In genomic region chr15:96170986-96171769, GRCm38 (mm10) we compare ENCODE assay signal across 7 mouse cellular contexts.
A peak's percentile ranks its signal among the peaks of the same experiment; 100 is the strongest.
DNase-seq lines count a peak whose midpoint lies in the region; ATAC-seq and TF ChIP-seq lines count a peak whose summit lies in the region.

No protein-coding gene starts in this region.

- in situ Hi-C loops in CH12.LX (cut with MboI; ENCODE audit: low pct_ligation_motif_present, low pct_unique_long_range_greater_than_20kb, low sequenced_read_pairs) = no loop called here

- no peak for TF ChIP-seq POLR2A in CH12.LX (IDR thresholded peaks at IDR 0.05; ENCODE audit: low read depth, low read length)

- no peak overlapping the region for H3K27ac ChIP-seq in CH12.LX (ENCODE audit: insufficient read depth, low read depth)
- 0 out of 2 replicates have a peak overlapping the region, but pooled peaks have one; percentile 17 for H3K27ac ChIP-seq in embryonic facial prominence, embryonic 15.5 days (replicated peaks)
- peak overlapping the region; percentile 42; the same call in 1 of the 2 replicates for H3K27ac ChIP-seq in kidney, embryonic 15.5 days
- no peak overlapping the region for H3K27ac ChIP-seq in lung, embryonic 16.5 days (ENCODE audit: low read length)
- H3K27ac ChIP-seq in stomach, embryonic 14.5 days (ENCODE audit: low read length) = no peak overlapping the region

- DNase-seq in CH12.LX (ENCODE audit: extremely low read depth) (no peak), ES-CJ7 (ENCODE audit: low read depth, low spot score) (peak; percentile 80)
- DNase-seq in gastrocnemius, postnatal 36 days = no peak

- no peaks in the 10 kb centered on the region for H3K9me3 ChIP-seq in CH12.LX (replicated peaks; ENCODE audit: low read length)
- no peaks in the 10 kb centered on the region for H3K9me3 ChIP-seq in embryonic facial prominence, embryonic 15.5 days (replicated peaks)
- H3K9me3 ChIP-seq in kidney, embryonic 15.5 days (replicated peaks) = no peaks in the 10 kb centered on the region
- H3K9me3 ChIP-seq in lung, embryonic 16.5 days (ENCODE audit: control insufficient read depth, low read length) = no peaks in the 10 kb centered on the region
- no peaks in the 10 kb centered on the region for H3K9me3 ChIP-seq in stomach, embryonic 14.5 days (ENCODE audit: control insufficient read depth, low read depth, low read length)

- intact Hi-C loops in gastrocnemius, postnatal 36 days (cut with DNase I) = no loop called here

- H3K27me3 ChIP-seq in CH12.LX (replicated peaks) = no peaks in the 10 kb centered on the region
- no peaks in the 10 kb centered on the region for H3K27me3 ChIP-seq in embryonic facial prominence, embryonic 15.5 days
- H3K27me3 ChIP-seq in kidney, embryonic 15.5 days = peaks cover 13% of the 10 kb centered on the region
- H3K27me3 ChIP-seq in lung, embryonic 16.5 days (ENCODE audit: control insufficient read depth, insufficient read depth, low read depth, low read length) = peaks cover 5% of the 10 kb centered on the region; the same call in 1 of the 2 replicates
- peaks cover 6% of the 10 kb centered on the region; the same call in 1 of the 2 replicates for H3K27me3 ChIP-seq in stomach, embryonic 14.5 days (ENCODE audit: control insufficient read depth, insufficient read depth, low read length)

- H3K79me2 ChIP-seq in CH12.LX (replicated peaks; ENCODE audit: control insufficient read depth, extremely low read depth, insufficient read depth, poor library complexity, severe bottlenecking) = no peaks in the 10 kb centered on the region

- no peak for TF ChIP-seq CTCF in CH12.LX (conservative IDR thresholded peaks at IDR 0.05 in 1 of 2, IDR thresholded peaks at IDR 0.05 in 1 of 2; ENCODE audit: low read depth in 2 of 2, low read length in 2 of 2)

- no peak for TF ChIP-seq EP300 in CH12.LX (IDR thresholded peaks at IDR 0.05; ENCODE audit: low read length)

- dilution Hi-C loops in CH12.LX (cut with MboI; ENCODE audit: extremely low pct_ligation_motif_present, extremely low pct_unique_long_range_greater_than_20kb, low sequenced_read_pairs) = no loop called here

- no peak for TF ChIP-seq RAD21 in CH12.LX (IDR thresholded peaks at IDR 0.05; ENCODE audit: low read depth, low read length)

- ATAC-seq in embryonic facial prominence, embryonic 15.5 days (ENCODE audit: insufficient number of reproducible peaks, low FRiP score, low TSS enrichment, low read depth) = peak; percentile 39
- peak; percentile 88 for ATAC-seq in kidney, embryonic 15.5 days (replicated peaks; ENCODE audit: low FRiP score)
- peak; percentile 85 for ATAC-seq in lung, embryonic 16.5 days (ENCODE audit: low read depth)
- ATAC-seq in stomach, embryonic 14.5 days (ENCODE audit: insufficient number of reproducible peaks, insufficient read depth, low FRiP score, low read depth) = peak; percentile 81

- H3K9ac ChIP-seq in CH12.LX (ENCODE audit: insufficient read depth, low read depth) = no peak overlapping the region
- H3K9ac ChIP-seq in embryonic facial prominence, embryonic 15.5 days = no peak overlapping the region
- H3K9ac ChIP-seq in kidney, embryonic 15.5 days = 0 out of 2 replicates have a peak overlapping the region, but pooled peaks have one; percentile 24
- H3K9ac ChIP-seq in lung, embryonic 16.5 days (ENCODE audit: low read length) = peak overlapping the region; percentile 38
- no peak overlapping the region for H3K9ac ChIP-seq in stomach, embryonic 14.5 days (replicated peaks; ENCODE audit: low read depth, low read length)

- H3K36me3 ChIP-seq in CH12.LX (replicated peaks in 1 of 2; ENCODE audit: control insufficient read depth in 1 of 2, insufficient read depth in 1 of 2, low read length in 1 of 2) = no peaks in the 10 kb centered on the region
- no peaks in the 10 kb centered on the region for H3K36me3 ChIP-seq in embryonic facial prominence, embryonic 15.5 days
- H3K36me3 ChIP-seq in kidney, embryonic 15.5 days = no peaks in the 10 kb centered on the region
- H3K36me3 ChIP-seq in lung, embryonic 16.5 days (ENCODE audit: control insufficient read depth, insufficient read depth, low read length) = no peaks in the 10 kb centered on the region
- no peaks in the 10 kb centered on the region for H3K36me3 ChIP-seq in stomach, embryonic 14.5 days (ENCODE audit: control insufficient read depth, insufficient read depth, low read length)

- no peak overlapping the region for H3K4me3 ChIP-seq in CH12.LX (replicated peaks in 1 of 3; ENCODE audit: low read depth in 2 of 3, low read length in 2 of 3, poor library complexity in 1 of 3)
- peak overlapping the region; percentile 38 for H3K4me3 ChIP-seq in embryonic facial prominence, embryonic 15.5 days (replicated peaks)
- H3K4me3 ChIP-seq in kidney, embryonic 15.5 days (replicated peaks) = peak overlapping the region; percentile 41
- H3K4me3 ChIP-seq in lung, embryonic 16.5 days (ENCODE audit: low read length) = peak overlapping the region; percentile 36
- peak overlapping the region; percentile 22 for H3K4me3 ChIP-seq in stomach, embryonic 14.5 days (ENCODE audit: low read depth, low read length)

- 14% methylated on average over 22 of the region's 22 CpGs for WGBS in embryonic facial prominence, embryonic 15.5 days
- WGBS in kidney, embryonic 15.5 days = 11% methylated on average over 22 of the region's 22 CpGs
- 6% methylated on average over 22 of the region's 22 CpGs for WGBS in lung, embryonic 16.5 days
- WGBS in stomach, embryonic 14.5 days = 9% methylated on average over 22 of the region's 22 CpGs

- peaks cover 4 to 7% of the 10 kb centered on the region in 2 experiments; a peak in 3 of 4 replicates for H3K4me1 ChIP-seq in CH12.LX (ENCODE audit: control insufficient read depth in 1 of 2, insufficient read depth in 2 of 2)
- peaks cover 19% of the 10 kb centered on the region for H3K4me1 ChIP-seq in embryonic facial prominence, embryonic 15.5 days
- H3K4me1 ChIP-seq in kidney, embryonic 15.5 days = peaks cover 12% of the 10 kb centered on the region
- no peaks in the 10 kb centered on the region for H3K4me1 ChIP-seq in lung, embryonic 16.5 days (replicated peaks; ENCODE audit: control insufficient read depth, insufficient read depth, low read length)
- no peaks in the 10 kb centered on the region for H3K4me1 ChIP-seq in stomach, embryonic 14.5 days (ENCODE audit: control insufficient read depth, insufficient read depth, low read length)

- H3K4me2 ChIP-seq in CH12.LX (ENCODE audit: insufficient read depth, low read depth, poor library complexity, severe bottlenecking) = no peak overlapping the region
- H3K4me2 ChIP-seq in embryonic facial prominence, embryonic 15.5 days (replicated peaks) = peak overlapping the region; percentile 52
- H3K4me2 ChIP-seq in kidney, embryonic 15.5 days = peak overlapping the region; percentile 64
- H3K4me2 ChIP-seq in lung, embryonic 16.5 days (ENCODE audit: low read depth, low read length) = peak overlapping the region; percentile 45
- H3K4me2 ChIP-seq in stomach, embryonic 14.5 days (replicated peaks; ENCODE audit: low read depth, low read length) = peak overlapping the region; percentile 41

TF ChIP-seq in CH12.LX, 34 proteins besides CTCF, POLR2A, EP300 and RAD21:
- TF ChIP-seq HCFC1 (IDR thresholded peaks at IDR 0.05; ENCODE audit: low read depth, low read length) = peak; percentile 54
- TF ChIP-seq NRF1 (IDR thresholded peaks at IDR 0.05; ENCODE audit: low read depth, low read length) = no peak

Comparison
In these comparisons a context has a peak if more than half of its experiments do, and no peak if none do; other contexts are left out.
1. H3K27ac ChIP-seq: peak in embryonic facial prominence, embryonic 15.5 days (single experiment) and kidney, embryonic 15.5 days (single experiment); none in CH12.LX (single experiment), lung, embryonic 16.5 days (single experiment) and stomach, embryonic 14.5 days (single experiment).
2. H3K4me3 ChIP-seq: peak in embryonic facial prominence, embryonic 15.5 days (single experiment), kidney, embryonic 15.5 days (single experiment), lung, embryonic 16.5 days (single experiment) and stomach, embryonic 14.5 days (single experiment); none in CH12.LX (0 of 3).
3. H3K9ac ChIP-seq: peak in kidney, embryonic 15.5 days (single experiment) and lung, embryonic 16.5 days (single experiment); none in CH12.LX (single experiment), embryonic facial prominence, embryonic 15.5 days (single experiment) and stomach, embryonic 14.5 days (single experiment).
4. Peak in every context shown above with its lines, with median percentiles within 50 percentile points of each other: ATAC-seq.